ENCODE assay signal across 8 mouse cellular contexts in genomic region chr9:65293580-65293972, GRCm38 (mm10). TPM values are rescaled to one million over a fixed set of nuclear protein-coding genes. Genes with fewer than 3 reads are reported as not detected.
DNase-seq lines count a peak whose midpoint lies in the region; ATAC-seq and TF ChIP-seq lines count a peak whose summit lies in the region.

No protein-coding gene starts in this region.

- DNase-seq in gastrocnemius, adult 2 months, result no peak
- DNase-seq in gastrocnemius, postnatal 4 days (ENCODE audit: low spot score in 2 of 2), result no peak
- DNase-seq in ovary, postnatal 14 days (ENCODE audit: low spot score), result no peak
- no peak for DNase-seq in cerebellum, adult 11-12 months
- no peak for DNase-seq in left cerebral cortex, postnatal 4 days

- peak overlapping the region; percentile 72 for H3K4me2 ChIP-seq in forebrain, embryonic 15.5 days (replicated peaks)
- H3K4me2 ChIP-seq in liver, embryonic 16.5 days (ENCODE audit: low read depth, low read length), result peak overlapping the region; percentile 92

- H3K9ac ChIP-seq in ES-Bruce4 (ENCODE audit: low read depth, poor library complexity, severe bottlenecking), result peak overlapping the region; percentile 74
- peak overlapping the region; percentile 59 for H3K9ac ChIP-seq in forebrain, embryonic 15.5 days (replicated peaks)
- peak overlapping the region; percentile 81 for H3K9ac ChIP-seq in liver, embryonic 16.5 days (ENCODE audit: low read depth, low read length)

- intact Hi-C loops in gastrocnemius, adult 2 months (cut with DNase I), result no loop called here
- intact Hi-C loops in left cerebral cortex, postnatal 4 days (cut with DNase I), result no loop called here

- H3K4me3 ChIP-seq in gastrocnemius, adult 2 months, result peak overlapping the region; percentile 82
- peak overlapping the region; percentile 84 for H3K4me3 ChIP-seq in ES-Bruce4 (ENCODE audit: low read depth, low read length)
- peak overlapping the region; percentile 72 for H3K4me3 ChIP-seq in forebrain, embryonic 15.5 days
- peak overlapping the region; percentile 97 for H3K4me3 ChIP-seq in liver, embryonic 16.5 days (ENCODE audit: low read depth, low read length)

- H3K9me3 ChIP-seq in ES-Bruce4 (replicated peaks; ENCODE audit: control insufficient read depth, insufficient read depth, low read length, poor library complexity, severe bottlenecking), result no peaks in the 10 kb centered on the region
- H3K9me3 ChIP-seq in forebrain, embryonic 15.5 days, result no peaks in the 10 kb centered on the region
- no peaks in the 10 kb centered on the region for H3K9me3 ChIP-seq in liver, embryonic 16.5 days (replicated peaks; ENCODE audit: control insufficient read depth, low read length)

- peaks cover 4% of the 10 kb centered on the region; the same call in 1 of the 2 replicates for H3K36me3 ChIP-seq in ES-Bruce4 (ENCODE audit: control insufficient read depth, insufficient read depth, low read length, poor library complexity, severe bottlenecking)
- H3K36me3 ChIP-seq in forebrain, embryonic 15.5 days, result 0 out of 2 replicates have a peak, but pooled peaks cover 3% of the 10 kb centered on the region
- no peaks in the 10 kb centered on the region for H3K36me3 ChIP-seq in liver, embryonic 16.5 days (ENCODE audit: control insufficient read depth, insufficient read depth)

- H3K27ac ChIP-seq in gastrocnemius, adult 2 months, result peak overlapping the region; percentile 96
- H3K27ac ChIP-seq in ES-Bruce4 (ENCODE audit: insufficient read depth, low read length), result peak overlapping the region; percentile 43; the same call in 1 of the 2 replicates
- H3K27ac ChIP-seq in forebrain, embryonic 15.5 days (replicated peaks), result peak overlapping the region; percentile 24; the same call in 1 of the 2 replicates
- peak overlapping the region; percentile 89 for H3K27ac ChIP-seq in liver, embryonic 16.5 days (ENCODE audit: low read length)

- ATAC-seq in forebrain, embryonic 15.5 days (replicated peaks), result peak; percentile 51
- no peak for ATAC-seq in liver, embryonic 16.5 days (ENCODE audit: low read depth)

- TF ChIP-seq POLR2A in ES-Bruce4 (IDR thresholded peaks at IDR 0.05; ENCODE audit: insufficient read depth, low read length), result no peak

- 1% methylated on average over 9 of the region's 9 CpGs for WGBS in forebrain, embryonic 15.5 days
- 0% methylated on average over 9 of the region's 9 CpGs for WGBS in liver, embryonic 16.5 days (ENCODE audit: insufficient replicate concordance)

- H3K4me1 ChIP-seq in ES-Bruce4 (ENCODE audit: control insufficient read depth, insufficient read depth, low read length), result no peaks in the 10 kb centered on the region
- peaks cover 25% of the 10 kb centered on the region for H3K4me1 ChIP-seq in forebrain, embryonic 15.5 days
- peaks cover 19% of the 10 kb centered on the region for H3K4me1 ChIP-seq in liver, embryonic 16.5 days (ENCODE audit: control insufficient read depth, low read depth, low read length)

- TF ChIP-seq EP300 in ES-Bruce4 (IDR thresholded peaks at IDR 0.05; ENCODE audit: insufficient read depth, low read depth, low read length), result no peak

- no peak for TF ChIP-seq CTCF in gastrocnemius, adult 2 months (IDR thresholded peaks at IDR 0.05)
- no peak for TF ChIP-seq CTCF in ES-Bruce4 (IDR thresholded peaks at IDR 0.05; ENCODE audit: low read depth, low read length)

- H3K27me3 ChIP-seq in ES-Bruce4 (ENCODE audit: control insufficient read depth, insufficient read depth, low read length, poor library complexity, severe bottlenecking), result no peaks in the 10 kb centered on the region
- H3K27me3 ChIP-seq in forebrain, embryonic 15.5 days, result no peaks in the 10 kb centered on the region
- no peaks in the 10 kb centered on the region for H3K27me3 ChIP-seq in liver, embryonic 16.5 days (ENCODE audit: control insufficient read depth, insufficient read depth, low read depth, low read length)

RNA-seq across cellular contexts. Expression of gene Clpx, which starts 0.5 kb away (rescaled TPM):
- total RNA-seq in gastrocnemius, adult 2 months (2021), result 10 to 100 TPM; 54.0 to 72.6 TPM
- total RNA-seq in gastrocnemius, postnatal 4 days (2021), result 10 to 100 TPM; 53.5 to 59.6 TPM
- polyA plus RNA-seq in ES-Bruce4 (2011; ENCODE audit: insufficient read depth, insufficient read length, low read depth, missing spikeins), result 29.6 and 31.5 TPM in 2 replicates
- polyA plus RNA-seq in forebrain, embryonic 15.5 days (2015; fragmentation: Nextera tagmentation; extraction: Ambion mirVana), result 45.7 and 47.3 TPM in 2 replicates
- polyA plus RNA-seq in liver, embryonic 16.5 days (2015; fragmentation: Nextera tagmentation; extraction: Ambion mirVana), result 41.6 and 42.2 TPM in 2 replicates
- 10 to 100 TPM; 26.0 to 27.4 TPM for total RNA-seq in left cerebral cortex, postnatal 4 days (2021)

RNA-seq across cellular contexts. Expression of gene Cilp, which starts 28.6 kb away (rescaled TPM):
- 10 to 100 TPM; 13.0 to 35.4 TPM for total RNA-seq in gastrocnemius, adult 2 months (2021)
- total RNA-seq in gastrocnemius, postnatal 4 days (2021), result 10 to 100 TPM; 56.9 to 59.0 TPM
- 0.15 and 0.17 TPM in 2 replicates for polyA plus RNA-seq in ES-Bruce4 (2011; ENCODE audit: insufficient read depth, insufficient read length, low read depth, missing spikeins)
- polyA plus RNA-seq in forebrain, embryonic 15.5 days (2015; fragmentation: Nextera tagmentation; extraction: Ambion mirVana), result 0.42 and 0.55 TPM in 2 replicates
- 0.06 and 0.12 TPM in 2 replicates for polyA plus RNA-seq in liver, embryonic 16.5 days (2015; fragmentation: Nextera tagmentation; extraction: Ambion mirVana)
- total RNA-seq in left cerebral cortex, postnatal 4 days (2021), result not detected

RNA-seq across cellular contexts. Expression of gene Pdcd7, which starts 52.3 kb away (rescaled TPM):
- 10 to 100 TPM; 10.1 to 19.5 TPM for total RNA-seq in gastrocnemius, adult 2 months (2021)
- total RNA-seq in gastrocnemius, postnatal 4 days (2021), result 10 to 100 TPM; 14.0 to 14.5 TPM
- polyA plus RNA-seq in ES-Bruce4 (2011; ENCODE audit: insufficient read depth, insufficient read length, low read depth, missing spikeins), result 31.1 and 37.7 TPM in 2 replicates
- polyA plus RNA-seq in forebrain, embryonic 15.5 days (2015; fragmentation: Nextera tagmentation; extraction: Ambion mirVana), result 9.7 and 10.3 TPM in 2 replicates
- 1.6 and 1.8 TPM in 2 replicates for polyA plus RNA-seq in liver, embryonic 16.5 days (2015; fragmentation: Nextera tagmentation; extraction: Ambion mirVana)
- 10 to 100 TPM; 24.6 to 24.7 TPM for total RNA-seq in left cerebral cortex, postnatal 4 days (2021)

Comparison
In these comparisons a context has a peak if more than half of its experiments do, and no peak if none do; other contexts are left out.
1. H3K27ac ChIP-seq: peak in every context shown above with its lines; median percentile 96 in gastrocnemius, adult 2 months; 89 in liver, embryonic 16.5 days; 43 in ES-Bruce4; 24 in forebrain, embryonic 15.5 days.
2. RNA of gene Cilp, which starts 28.6 kb away (total RNA-seq): 56.9 to 59.0 TPM in gastrocnemius, postnatal 4 days and 13.0 to 35.4 TPM in gastrocnemius, adult 2 months; not detected in left cerebral cortex, postnatal 4 days; every median in the first group is over 10 times any median in the second.
3. Peak in every context shown above with its lines, with median percentiles within 50 percentile points of each other: H3K4me3 ChIP-seq and H3K9ac ChIP-seq.